ENCODE assay signal across 20 mouse cellular contexts in genomic region chr16:32010330-32010729, GRCm38 (mm10). TPM values are rescaled to one million over a fixed set of nuclear protein-coding genes. Genes with fewer than 3 reads are reported as not detected.
DNase-seq lines count a peak whose midpoint lies in the region; ATAC-seq and TF ChIP-seq lines count a peak whose summit lies in the region.
"Had no signal": no experiment of that assay in that cellular context is flagged by ENCODE, and none has a peak within 500 bp of the region (broad histone marks: within the 10 kb centered on the region; RNA-seq: fewer than 3 reads in every experiment).

No protein-coding gene starts in this region.

- TF ChIP-seq EP300 in stomach, postnatal 0 days (optimal IDR thresholded peaks at IDR 0.05), result no peak

- H3K27me3 ChIP-seq in kidney, embryonic 14.5 days (ENCODE audit: control insufficient read depth, insufficient read depth, low read length), result no peaks in the 10 kb centered on the region
- H3K27me3 ChIP-seq in kidney, postnatal 0 days (ENCODE audit: insufficient read depth, low read length), result no peaks in the 10 kb centered on the region
- no peaks in the 10 kb centered on the region for H3K27me3 ChIP-seq in kidney, adult 2 months (replicated peaks; ENCODE audit: control insufficient read depth, insufficient read depth, low read length)
- no peaks in the 10 kb centered on the region for H3K27me3 ChIP-seq in stomach, postnatal 0 days (ENCODE audit: control insufficient read depth, insufficient read depth, low read length)
- H3K27me3 ChIP-seq: embryonic facial prominence, embryonic 13.5 days; forebrain, embryonic 12.5 days; forebrain, embryonic 15.5 days; hindbrain, embryonic 12.5 days; hindbrain, embryonic 15.5 days had no signal

- 73% methylated on average over 4 of the region's 4 CpGs for WGBS in kidney, embryonic 14.5 days
- 60% methylated on average over 4 of the region's 4 CpGs for WGBS in kidney, postnatal 0 days
- WGBS in kidney, adult 2 months, result 49% methylated on average over 4 of the region's 4 CpGs
- WGBS in stomach, postnatal 0 days, result 67% methylated on average over 4 of the region's 4 CpGs

- TF ChIP-seq POLR2A in kidney, adult 2 months (IDR thresholded peaks at IDR 0.05; ENCODE audit: low read depth, low read length), result no peak

- H3K9ac ChIP-seq in kidney, embryonic 14.5 days (ENCODE audit: low read depth, low read length), result no peak overlapping the region
- no peak overlapping the region for H3K9ac ChIP-seq in kidney, postnatal 0 days (ENCODE audit: low read depth, low read length)
- H3K9ac ChIP-seq in stomach, postnatal 0 days (ENCODE audit: low read length), result no peak overlapping the region
- H3K9ac ChIP-seq: embryonic facial prominence, embryonic 13.5 days; forebrain, embryonic 12.5 days; forebrain, embryonic 15.5 days; hindbrain, embryonic 12.5 days; hindbrain, embryonic 15.5 days had no signal

- no peak for DNase-seq in kidney, postnatal 4 days
- no peak for DNase-seq in kidney, postnatal 0 days (ENCODE audit: low spot score)
- no peak for DNase-seq in kidney, adult 2 months
- DNase-seq in stomach, postnatal 0 days (ENCODE audit: low spot score), result no peak
- DNase-seq: cerebellum, adult 11-12 months; cerebellum, adult 8-10 months; cerebellum, postnatal 10 days; cerebellum, postnatal 36 days; gastrocnemius, postnatal 25 days; heart, adult 2 months had no signal

- H3K4me1 ChIP-seq in kidney, embryonic 14.5 days (ENCODE audit: control insufficient read depth, insufficient read depth, low read length), result no peaks in the 10 kb centered on the region
- H3K4me1 ChIP-seq in kidney, postnatal 0 days (replicated peaks; ENCODE audit: insufficient read depth, low read length), result no peaks in the 10 kb centered on the region
- no peaks in the 10 kb centered on the region for H3K4me1 ChIP-seq in kidney, adult 2 months (ENCODE audit: control insufficient read depth, insufficient read depth, low read length)
- H3K4me1 ChIP-seq in stomach, postnatal 0 days (replicated peaks; ENCODE audit: control insufficient read depth, insufficient read depth), result no peaks in the 10 kb centered on the region
- H3K4me1 ChIP-seq: embryonic facial prominence, embryonic 13.5 days; forebrain, embryonic 12.5 days; forebrain, embryonic 15.5 days; hindbrain, embryonic 15.5 days had no signal

- no peaks in the 10 kb centered on the region for H3K9me3 ChIP-seq in kidney, embryonic 14.5 days (ENCODE audit: control insufficient read depth, low read length)
- H3K9me3 ChIP-seq in kidney, postnatal 0 days (replicated peaks; ENCODE audit: low read length), result no peaks in the 10 kb centered on the region
- no peaks in the 10 kb centered on the region for H3K9me3 ChIP-seq in stomach, postnatal 0 days (ENCODE audit: control insufficient read depth, low read length)
- H3K9me3 ChIP-seq: embryonic facial prominence, embryonic 10.5 days; embryonic facial prominence, embryonic 13.5 days; forebrain, embryonic 12.5 days; forebrain, embryonic 15.5 days; hindbrain, embryonic 12.5 days; hindbrain, embryonic 15.5 days had no signal

- no peak for TF ChIP-seq CTCF in kidney, postnatal 0 days (IDR thresholded peaks at IDR 0.05; ENCODE audit: low read depth)
- no peak for TF ChIP-seq CTCF in kidney, adult 2 months (conservative IDR thresholded peaks at IDR 0.05; ENCODE audit: insufficient read depth, insufficient read length, low read depth, low read length)
- no peak for TF ChIP-seq CTCF in stomach, postnatal 0 days (IDR thresholded peaks at IDR 0.05; ENCODE audit: low read depth)

- H3K4me3 ChIP-seq in kidney, embryonic 14.5 days (ENCODE audit: low read length), result no peak overlapping the region
- H3K4me3 ChIP-seq in kidney, postnatal 0 days (replicated peaks; ENCODE audit: low read depth, low read length), result no peak overlapping the region
- no peak overlapping the region for H3K4me3 ChIP-seq in kidney, adult 2 months (ENCODE audit: insufficient read depth, low read depth, low read length)
- H3K4me3 ChIP-seq in stomach, postnatal 0 days (ENCODE audit: low read depth, low read length), result no peak overlapping the region
- H3K4me3 ChIP-seq: embryonic facial prominence, embryonic 10.5 days; embryonic facial prominence, embryonic 13.5 days; erythroblast, embryonic 14.5 days; forebrain, embryonic 12.5 days; forebrain, embryonic 15.5 days; heart, adult 2 months; hindbrain, embryonic 12.5 days; hindbrain, embryonic 15.5 days had no signal

- no peak overlapping the region for H3K27ac ChIP-seq in kidney, embryonic 14.5 days (ENCODE audit: low read depth, low read length)
- H3K27ac ChIP-seq in kidney, postnatal 0 days, result no peak overlapping the region
- no peak overlapping the region for H3K27ac ChIP-seq in kidney, adult 2 months (ENCODE audit: insufficient read depth, low read depth, low read length)
- H3K27ac ChIP-seq in stomach, postnatal 0 days (replicated peaks), result no peak overlapping the region
- H3K27ac ChIP-seq: embryonic facial prominence, embryonic 10.5 days; embryonic facial prominence, embryonic 13.5 days; forebrain, embryonic 12.5 days; forebrain, embryonic 15.5 days; heart, adult 2 months; hindbrain, embryonic 12.5 days; hindbrain, embryonic 15.5 days had no signal

- peaks cover 6% of the 10 kb centered on the region; the same call in 1 of the 2 replicates for H3K36me3 ChIP-seq in kidney, embryonic 14.5 days (ENCODE audit: control insufficient read depth, insufficient read depth, low read length)
- H3K36me3 ChIP-seq in kidney, postnatal 0 days (ENCODE audit: insufficient read depth, low read length), result no peaks in the 10 kb centered on the region
- no peaks in the 10 kb centered on the region for H3K36me3 ChIP-seq in kidney, adult 2 months (ENCODE audit: control insufficient read depth, insufficient read depth, low read length)
- no peaks in the 10 kb centered on the region for H3K36me3 ChIP-seq in stomach, postnatal 0 days (ENCODE audit: control insufficient read depth, insufficient read depth, low read length)

- H3K4me2 ChIP-seq in kidney, embryonic 14.5 days (replicated peaks; ENCODE audit: low read depth, low read length), result no peak overlapping the region
- H3K4me2 ChIP-seq in kidney, postnatal 0 days (ENCODE audit: low read length), result no peak overlapping the region
- no peak overlapping the region for H3K4me2 ChIP-seq in stomach, postnatal 0 days (replicated peaks; ENCODE audit: low read depth)
- H3K4me2 ChIP-seq: embryonic facial prominence, embryonic 13.5 days; forebrain, embryonic 12.5 days; forebrain, embryonic 15.5 days; heart, embryonic 11.5 days; hindbrain, embryonic 12.5 days; hindbrain, embryonic 15.5 days had no signal

- ATAC-seq in kidney, embryonic 14.5 days (ENCODE audit: low FRiP score, low TSS enrichment), result peak; percentile 48; the same call in 1 of the 2 replicates
- ATAC-seq in kidney, postnatal 0 days (replicated peaks; ENCODE audit: low FRiP score, low read depth), result 0 out of 2 replicates have a peak, but pooled peaks have one; percentile 27
- ATAC-seq in megakaryocyte-erythroid progenitor cell, adult 5-6 weeks (replicated peaks; ENCODE audit: low FRiP score, low TSS enrichment, poor library complexity, severe bottlenecking), result 0 out of 2 replicates have a peak, but pooled peaks have one; percentile 17
- ATAC-seq in stomach, postnatal 0 days (ENCODE audit: low FRiP score, low TSS enrichment), result peak; percentile 33; the same call in 1 of the 2 replicates
- ATAC-seq: forebrain, embryonic 15.5 days had no signal

RNA-seq across cellular contexts. Expression of gene Senp5, which starts 7.2 kb away (rescaled TPM):
- polyA plus RNA-seq in kidney, embryonic 14.5 days (2014; fragmentation: Nextera tagmentation; extraction: Ambion mirVana), result 10.2 and 11.6 TPM in 2 replicates
- 7.0 and 8.1 TPM in 2 replicates for polyA plus RNA-seq in kidney, postnatal 0 days (2015; fragmentation: Nextera tagmentation; extraction: Ambion mirVana)
- polyA plus RNA-seq in kidney, adult 2 months (2012; rRNA removed), result 4.4 and 5.5 TPM in 2 replicates
- 17.0 and 17.2 TPM in 2 replicates for total RNA-seq in megakaryocyte-erythroid progenitor cell, adult 5-6 weeks (2014; fragmentation: Nextera tagmentation)
- total RNA-seq in megakaryocyte-erythroid progenitor cell, adult 5-6 weeks (2017), result 14.8 and 17.6 TPM in 2 replicates
- 5.4 and 5.7 TPM in 2 replicates for polyA plus RNA-seq in stomach, postnatal 0 days (2015; fragmentation: Nextera tagmentation; extraction: Ambion mirVana)
